Mouse (Mus musculus) spleen, adult 2 months (tissue): ENCODE data around the gene Klhl30.

Experiments used
- CTCF ChIP-seq: fragments of 200-500 bp; IDR thresholded peaks from 2 replicates; pipeline ENCODE4 v1.5.1; 2011; ENCODE audit warnings: mild to moderate bottlenecking, inconsistent platforms; ENCODE audit not compliant: insufficient read depth, insufficient read length, insufficient replicate concordance; ENCODE audit errors: extremely low read depth
- POLR2A ChIP-seq: fragments of 200-500 bp; IDR thresholded peaks from 2 replicates; pipeline ENCODE4 v1.6.1; 2011; ENCODE audit warnings: low read depth, low read length, inconsistent platforms

- TF ChIP-seq CTCF, result no peak
- TF ChIP-seq POLR2A, result no peak
These were observed 22.6 kb downstream of the Klhl30 start for GRCm38 (mm10) chr1:91373414-91373835.
